Mouse (Mus musculus) stomach, adult 2 months (tissue): ENCODE data around the gene Ss18l2. TPM values are rescaled to one million over a fixed set of nuclear protein-coding genes. Genes with fewer than 3 reads are reported as not detected.

Experiments used
- polyA plus RNA-seq: library from polyadenylated mRNA; depleted of rRNA; stranded (reverse); fragments of >200 nt; gene quantifications from 2 replicates; pipeline ENCODE4 v1.2.3, GENCODE M21; 2012; rRNA removed

The Ss18l2 gene
- 6.1 and 7.1 TPM in 2 replicates for polyA plus RNA-seq

GRCm38 (mm10) chr9:121709898-121710583 lies at the start of gene Ss18l2:
Ss18l2 (plus strand) TSS chr9:121710329.

GRCm38 (mm10) chr9:121704646-121705625 lies 5.2 kb upstream of the Ss18l2 start, which contains the start of gene Sec22c:
Sec22c (minus strand) TSS chr9:121705490.

DNA sequence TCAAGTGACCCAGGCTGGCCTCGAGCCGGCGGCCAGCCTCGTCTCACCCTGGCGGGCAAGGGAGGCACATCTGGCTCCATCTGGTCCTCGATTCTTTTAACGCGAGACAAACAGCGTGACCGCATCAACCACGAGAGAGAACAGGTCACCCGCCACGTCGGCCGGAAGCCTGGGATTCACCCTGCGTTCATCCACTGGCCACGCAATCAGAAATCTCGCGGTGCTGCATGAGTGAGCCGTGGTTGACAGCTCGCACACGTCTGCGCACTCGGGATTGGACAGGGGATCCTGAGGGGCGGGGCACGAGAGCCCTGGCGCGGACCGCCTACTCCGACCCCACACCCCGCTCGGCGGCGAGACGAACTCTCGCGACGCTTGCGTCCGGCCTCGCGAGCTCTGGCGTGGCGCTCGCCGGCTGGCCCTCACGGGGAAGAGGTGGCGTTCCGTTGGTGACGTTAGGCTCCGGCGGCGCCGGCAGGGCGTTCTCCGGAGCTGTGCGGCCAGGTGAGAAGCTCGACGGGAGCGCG lies 8.7 kb downstream of the Ss18l2 start, which contains the start of gene Nktr:
Gene Nktr, plus strand, starts transcription at position 378 of the 527 bp plus-strand sequence.

GRCm38 (mm10) chr9:121759091-121760081 lies 49.3 kb downstream of the Ss18l2 start, which contains the start of gene Zfp651:
Zfp651 (plus strand) TSS chr9:121759330.

Other genes with a start within 250 kb of the Ss18l2 start
- 2.2 and 8.4 TPM in 2 replicates for gene Cck, start 214.6 kb upstream of the Ss18l2 start, polyA plus RNA-seq
- 0.06 TPM in 1 of 2 replicates, not detected in the other for gene Lyzl4, start 68.2 kb upstream of the Ss18l2 start, polyA plus RNA-seq
- 0.67 and 1.1 TPM in 2 replicates for gene Vipr1, start 67.6 kb upstream of the Ss18l2 start, polyA plus RNA-seq
- gene Sec22c, start 4.8 kb upstream of the Ss18l2 start, polyA plus RNA-seq, result 3.5 and 3.7 TPM in 2 replicates
- 10.8 and 14.6 TPM in 2 replicates for gene Nktr, start 8.8 kb downstream of the Ss18l2 start, polyA plus RNA-seq
- gene Zfp651, start 49.0 kb downstream of the Ss18l2 start, polyA plus RNA-seq, result 23.5 and 24.2 TPM in 2 replicates
- gene Klhl40, start 67.3 kb downstream of the Ss18l2 start, polyA plus RNA-seq, result 1.4 and 2.0 TPM in 2 replicates
- 2.0 and 6.0 TPM in 2 replicates for gene Hhatl, start 82.2 kb downstream of the Ss18l2 start, polyA plus RNA-seq
- 0.49 TPM in 1 of 2 replicates, not detected in the other for gene Ccdc13, start 129.1 kb downstream of the Ss18l2 start, polyA plus RNA-seq
- gene Higd1a, start 148.0 kb downstream of the Ss18l2 start, polyA plus RNA-seq, result 8.6 and 12.6 TPM in 2 replicates
- gene Ackr2, start 188.0 kb downstream of the Ss18l2 start, polyA plus RNA-seq, result 0.63 and 1.2 TPM in 2 replicates
- 0.51 and 0.56 TPM in 2 replicates for gene Cyp8b1, start 206.0 kb downstream of the Ss18l2 start, polyA plus RNA-seq
- 0.76 and 1.1 TPM in 2 replicates for gene Fam198a, start 240.7 kb downstream of the Ss18l2 start, polyA plus RNA-seq